Mouse (Mus musculus) myocyte (in vitro differentiated cells): ENCODE results near the gene Chn1. TPM values are rescaled to one million over a fixed set of nuclear protein-coding genes. Genes with fewer than 3 reads are reported as not detected.

Experiments used
- H3K27me3 ChIP-seq: one replicate; pipeline ENCODE4 v1.6.1; 2011; ENCODE audit not compliant: control insufficient read depth, insufficient read depth, insufficient read length
- H3K36me3 ChIP-seq: one replicate; pipeline ENCODE4 v1.6.1; 2011; ENCODE audit not compliant: control insufficient read depth, insufficient read depth
- H3K4me2 ChIP-seq: one replicate; pipeline ENCODE4 v1.6.1; 2011; ENCODE audit warnings: low read depth, control low read depth
- H3K4me3 ChIP-seq: one replicate; pipeline ENCODE4 v1.5.1; 2011; ENCODE audit warnings: mild to moderate bottlenecking, control low read depth, moderate library complexity
- H3K79me2 ChIP-seq: one replicate; pipeline ENCODE4 v1.6.1; 2011; ENCODE audit not compliant: control insufficient read depth, insufficient read depth
- H3ac ChIP-seq: one replicate; pipeline ENCODE4 v1.6.1; 2011; ENCODE audit not compliant: control insufficient read depth, insufficient read length
- CEBPB ChIP-seq: IDR thresholded peaks from 2 replicates; pipeline ENCODE4 v1.6.1; 2011; ENCODE audit warnings: mild to moderate bottlenecking, moderate library complexity; ENCODE audit not compliant: poor library complexity, insufficient read depth, severe bottlenecking
- E2F4 ChIP-seq: IDR thresholded peaks from one replicate; pipeline ENCODE4 v1.6.1; 2011; ENCODE audit warnings: mild to moderate bottlenecking, control low read depth, moderate library complexity; ENCODE audit not compliant: insufficient read depth
- MAX ChIP-seq: IDR thresholded peaks from one replicate; pipeline ENCODE4 v1.6.1; 2011; ENCODE audit warnings: low read depth, mild to moderate bottlenecking, control low read depth
- MYOD1 ChIP-seq, 3 experiments: IDR thresholded peaks; one replicate each; pipeline ENCODE4 v1.6.1; 2011; ENCODE audit warnings: control low read depth in 2 of 3, low read depth in 2 of 3, mild to moderate bottlenecking in 2 of 3, moderate library complexity in 1 of 3; ENCODE audit not compliant: insufficient read length in 2 of 3, control insufficient read depth in 1 of 3
- MYOG ChIP-seq, 3 experiments: IDR thresholded peaks; one replicate each; pipeline ENCODE4 v1.6.1; 2011; ENCODE audit warnings: control low read depth in 2 of 3, low read depth in 2 of 3, mild to moderate bottlenecking in 2 of 3; ENCODE audit not compliant: insufficient read length in 2 of 3, control insufficient read depth in 1 of 3, insufficient read depth in 1 of 3
- POLR2A ChIP-seq: IDR thresholded peaks from one replicate; pipeline ENCODE4 v1.6.1; 2011; ENCODE audit warnings: low read depth, mild to moderate bottlenecking, control low read depth, moderate library complexity; ENCODE audit not compliant: insufficient read length
- POLR2AphosphoS2 ChIP-seq: IDR thresholded peaks from one replicate; pipeline ENCODE4 v1.6.1; 2011; ENCODE audit warnings: low read depth, control low read depth; ENCODE audit not compliant: insufficient read length
- REST ChIP-seq: IDR thresholded peaks from one replicate; pipeline ENCODE4 v1.6.1; 2011; ENCODE audit warnings: mild to moderate bottlenecking, control low read depth, moderate library complexity; ENCODE audit not compliant: insufficient read depth, insufficient read length
- SRF ChIP-seq: IDR thresholded peaks from one replicate; pipeline ENCODE4 v1.6.1; 2011; ENCODE audit warnings: low read depth; ENCODE audit not compliant: control insufficient read depth, insufficient read length
- TCF12 ChIP-seq: IDR thresholded peaks from one replicate; pipeline ENCODE4 v1.6.1; 2011; ENCODE audit warnings: mild to moderate bottlenecking, control low read depth; ENCODE audit not compliant: poor library complexity, insufficient read depth, severe bottlenecking
- TCF3 ChIP-seq: IDR thresholded peaks from one replicate; pipeline ENCODE4 v1.6.1; 2011; ENCODE audit warnings: low read depth, control low read depth; ENCODE audit not compliant: insufficient read length
- USF1 ChIP-seq: IDR thresholded peaks from one replicate; pipeline ENCODE4 v1.6.1; 2011; ENCODE audit warnings: low read depth, mild to moderate bottlenecking, control low read depth, moderate library complexity
- polyA plus RNA-seq: library from polyadenylated mRNA; unstranded; fragments of >200 nt; fragmentation: generic; extraction: Trizol; gene quantifications from one replicate; pipeline ENCODE4 v1.2.1, GENCODE M21; 2012; ENCODE audit warnings: missing spikeins

Gene Chn1
- polyA plus RNA-seq, 1 experiment = 27.2 TPM

GRCm38 (mm10) chr2:73657151-73657550, 118.0 kb downstream of the Chn1 start:
- Histone ChIP-seq H3K4me2 (no peak overlapping the region), H3K36me3 (no peaks in the 10 kb centered on the region), H3K4me3 (no peak overlapping the region), H3K27me3 (no peaks in the 10 kb centered on the region), H3K79me2 (no peaks in the 10 kb centered on the region), H3ac (no peak overlapping the region)
- TF ChIP-seq E2F4 (no peak), REST (no peak), TCF3 (no peak), POLR2A (no peak), POLR2AphosphoS2 (no peak), TCF12 (no peak), MAX (no peak), MYOG (IDR thresholded peaks at IDR 0.05; ENCODE audit: control insufficient read depth in 1 of 3, insufficient read depth in 1 of 3, insufficient read length in 2 of 3, low read depth in 2 of 3) (peak in 2 of 3 experiments; percentile 17 to 26), MYOD1 (IDR thresholded peaks at IDR 0.05; ENCODE audit: control insufficient read depth in 1 of 3, insufficient read length in 2 of 3, low read depth in 2 of 3) (peak in 2 of 3 experiments; percentile 45 to 56), USF1 (no peak), SRF (no peak), CEBPB (0 out of 2 replicates have a peak, but pooled peaks have one; percentile 23)

DNA sequence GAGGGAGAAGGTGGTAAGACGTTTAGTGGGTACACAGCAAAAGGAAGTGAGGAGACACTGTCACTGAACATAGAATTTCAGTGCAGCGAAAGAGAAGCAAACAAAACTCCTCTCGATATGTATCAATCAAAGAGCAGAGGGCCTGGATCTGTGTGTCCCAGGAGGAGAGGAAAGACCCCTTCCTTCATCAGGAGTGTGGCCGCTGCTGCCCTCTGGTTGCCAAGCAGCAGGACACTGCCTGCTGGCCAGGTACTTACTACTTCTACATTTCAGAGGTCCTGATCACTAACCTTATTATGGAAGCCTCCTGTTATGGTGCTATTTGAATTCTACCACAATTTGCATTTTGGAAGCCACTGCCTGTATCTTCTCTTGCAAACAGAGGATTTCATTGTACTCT, 119.5 kb downstream of the Chn1 start:
- Histone ChIP-seq H3K27me3 (no peaks in the 10 kb centered on the region), H3K4me2 (no peak overlapping the region), H3ac (no peak overlapping the region), H3K4me3 (no peak overlapping the region), H3K36me3 (no peaks in the 10 kb centered on the region), H3K79me2 (no peaks in the 10 kb centered on the region)
- no peak for TF ChIP-seq POLR2AphosphoS2
- no peak for TF ChIP-seq TCF12
- no peak for TF ChIP-seq TCF3
- TF ChIP-seq POLR2A = no peak
- TF ChIP-seq CEBPB = no peak
- no peak for TF ChIP-seq SRF
- no peak for TF ChIP-seq USF1
- TF ChIP-seq MAX = no peak
- no peak for TF ChIP-seq MYOD1 (IDR thresholded peaks at IDR 0.05; ENCODE audit: control insufficient read depth in 1 of 3, insufficient read length in 2 of 3, low read depth in 2 of 3)
- TF ChIP-seq REST = no peak

DNA sequence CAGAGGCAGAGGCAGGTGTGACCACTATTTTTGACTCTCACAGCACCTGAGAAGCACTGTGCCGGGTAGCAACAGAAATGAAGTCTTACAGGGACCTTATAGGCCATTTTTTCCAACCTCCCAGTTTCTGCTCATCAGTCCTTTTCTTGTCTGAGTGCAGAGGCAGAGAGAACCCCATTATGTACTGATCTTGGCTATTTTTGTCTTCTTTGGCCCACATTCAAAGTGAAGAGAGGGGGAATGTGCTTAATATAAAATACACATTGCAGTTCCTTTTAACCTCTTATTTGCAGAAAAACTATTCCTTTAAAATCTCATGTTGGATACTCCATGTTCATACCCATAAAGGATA, 120.3 kb downstream of the Chn1 start:
- Histone ChIP-seq H3K36me3 (no peaks in the 10 kb centered on the region), H3K79me2 (no peaks in the 10 kb centered on the region), H3K27me3 (no peaks in the 10 kb centered on the region), H3ac (no peak overlapping the region), H3K4me2 (no peak overlapping the region), H3K4me3 (no peak overlapping the region)
- TF ChIP-seq MAX = no peak
- TF ChIP-seq TCF12 = no peak
- TF ChIP-seq CEBPB = no peak
- no peak for TF ChIP-seq POLR2AphosphoS2

- TF ChIP-seq POLR2A (no peak), POLR2AphosphoS2 (no peak), SRF (no peak), TCF3 (no peak), E2F4 (no peak), TCF12 (no peak), MYOG (IDR thresholded peaks at IDR 0.05; ENCODE audit: control insufficient read depth in 1 of 3, insufficient read depth in 1 of 3, insufficient read length in 2 of 3, low read depth in 2 of 3) (no peak), MAX (no peak), MYOD1 (IDR thresholded peaks at IDR 0.05; ENCODE audit: control insufficient read depth in 1 of 3, insufficient read length in 2 of 3, low read depth in 2 of 3) (no peak), USF1 (no peak), CEBPB (no peak), REST (no peak)
- no peaks in the 10 kb centered on the region for H3K27me3 ChIP-seq
- no peak overlapping the region for H3K4me3 ChIP-seq
- H3K79me2 ChIP-seq = no peaks in the 10 kb centered on the region
- H3K4me2 ChIP-seq = no peak overlapping the region
- no peak overlapping the region for H3ac ChIP-seq
- no peaks in the 10 kb centered on the region for H3K36me3 ChIP-seq
Observed at GRCm38 (mm10) chr2:73654059-73654891, 120.9 kb downstream of the Chn1 start.

GRCm38 (mm10) chr2:73637688-73638087, 137.5 kb downstream of the Chn1 start:
- no peaks in the 10 kb centered on the region for H3K36me3 ChIP-seq
- TF ChIP-seq CEBPB (no peak), E2F4 (no peak), TCF12 (no peak)
- H3K27me3 ChIP-seq = no peaks in the 10 kb centered on the region
- no peak overlapping the region for H3K4me2 ChIP-seq
- H3ac ChIP-seq = no peak overlapping the region
- H3K79me2 ChIP-seq = no peaks in the 10 kb centered on the region
- H3K4me3 ChIP-seq = no peak overlapping the region
